Mouse (Mus musculus) MEL (cell line): Measurements from ENCODE around the gene Tnfrsf8.

Experiments used
- CTCF ChIP-seq, 3 experiments: IDR thresholded peaks in 2 of 3; conservative IDR thresholded peaks in 1 of 3; 2 replicates each; pipeline ENCODE4 v1.5.1; 2011 to 2012; ENCODE audit warnings: low read length in 3 of 3, low read depth in 2 of 3, mild to moderate bottlenecking in 2 of 3, improper control_type of control experiment in 1 of 3, inconsistent platforms in 1 of 3, mixed read lengths in 1 of 3, moderate library complexity in 1 of 3; ENCODE audit not compliant: control insufficient read depth in 1 of 3, insufficient read depth in 1 of 3, poor library complexity in 1 of 3, severe bottlenecking in 1 of 3
- E2F4 ChIP-seq: IDR thresholded peaks from 2 replicates; pipeline ENCODE4 v1.6.1; 2011; ENCODE audit warnings: low read depth, low read length, improper control_type of control experiment, borderline replicate concordance
- ELF1 ChIP-seq: IDR thresholded peaks from 2 replicates; pipeline ENCODE4 v1.6.1; 2014; ENCODE audit warnings: low read depth, mild to moderate bottlenecking, inconsistent platforms, low read length, improper control_type of control experiment, moderate library complexity
- ETS1 ChIP-seq: IDR thresholded peaks from 2 replicates; pipeline ENCODE4 v1.6.1; 2012; ENCODE audit warnings: low read depth, mild to moderate bottlenecking, inconsistent platforms, low read length, improper control_type of control experiment, moderate library complexity
- GATA1 ChIP-seq: IDR thresholded peaks from 2 replicates; pipeline ENCODE4 v1.6.1; 2011; ENCODE audit warnings: low read depth, low read length, improper control_type of control experiment
- HCFC1 ChIP-seq: IDR thresholded peaks from 2 replicates; pipeline ENCODE4 v1.6.1; 2012; ENCODE audit warnings: low read depth, mild to moderate bottlenecking, inconsistent platforms, low read length, improper control_type of control experiment, moderate library complexity
- MAX ChIP-seq: IDR thresholded peaks from 2 replicates; pipeline ENCODE4 v1.6.1; 2011; ENCODE audit warnings: low read length, improper control_type of control experiment
- MEF2A ChIP-seq: IDR thresholded peaks from 2 replicates; pipeline ENCODE4 v1.6.1; 2014; ENCODE audit warnings: low read depth, mild to moderate bottlenecking, inconsistent platforms, low read length, improper control_type of control experiment; ENCODE audit not compliant: poor library complexity, insufficient replicate concordance, severe bottlenecking; ENCODE audit errors: extremely low read depth
- MXI1 ChIP-seq: IDR thresholded peaks from 2 replicates; pipeline ENCODE4 v1.6.1; 2011; ENCODE audit warnings: mild to moderate bottlenecking, low read depth, low read length, improper control_type of control experiment
- NRF1 ChIP-seq: IDR thresholded peaks from 2 replicates; pipeline ENCODE4 v1.6.1; 2014; ENCODE audit warnings: low read depth, mild to moderate bottlenecking, inconsistent platforms, low read length, improper control_type of control experiment, moderate library complexity; ENCODE audit not compliant: poor library complexity, insufficient read depth, severe bottlenecking
- POLR2A ChIP-seq, 2 experiments: IDR thresholded peaks; 2 replicates each; pipeline ENCODE4 v1.6.1; 2011 to 2012; ENCODE audit warnings: low read length in 2 of 2, mild to moderate bottlenecking in 2 of 2, control low read depth in 1 of 2, improper control_type of control experiment in 1 of 2, low read depth in 1 of 2, moderate library complexity in 1 of 2; ENCODE audit not compliant: control insufficient read depth in 1 of 2, insufficient read depth in 1 of 2, poor library complexity in 1 of 2
- RAD21 ChIP-seq: IDR thresholded peaks from 2 replicates; pipeline ENCODE4 v1.6.1; 2011; ENCODE audit warnings: mild to moderate bottlenecking, low read depth, low read length, improper control_type of control experiment

DNA sequence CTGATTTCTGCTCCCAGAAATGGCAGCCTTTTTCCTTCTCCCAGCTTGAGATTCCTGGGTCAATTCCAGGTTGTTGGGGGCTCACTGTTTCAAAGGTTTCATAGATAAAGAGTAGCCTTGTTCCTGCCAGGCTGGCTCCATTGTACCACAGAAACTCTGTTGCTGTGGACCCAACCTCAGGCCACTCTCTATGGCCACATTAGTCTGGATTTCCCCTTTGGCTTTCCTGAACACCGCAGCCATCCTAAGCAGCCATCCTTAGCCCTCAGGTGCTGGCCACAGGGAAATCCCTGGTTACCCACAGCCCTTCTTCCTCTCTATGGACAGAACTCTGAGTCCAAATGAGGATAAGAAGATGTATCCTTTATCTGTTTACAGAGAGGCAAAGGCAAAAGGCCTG is 30.0 kb upstream of the Tnfrsf8 start:
- TF ChIP-seq ELF1 (no peak), MXI1 (no peak), CTCF (IDR thresholded peaks at IDR 0.05 in 2 of 3, conservative IDR thresholded peaks at IDR 0.05 in 1 of 3; ENCODE audit: control insufficient read depth in 1 of 3, insufficient read depth in 1 of 3, low read depth in 2 of 3, low read length in 3 of 3, poor library complexity in 1 of 3, severe bottlenecking in 1 of 3) (no peak), GATA1 (no peak), POLR2A (IDR thresholded peaks at IDR 0.05; ENCODE audit: control insufficient read depth in 1 of 2, insufficient read depth in 1 of 2, low read depth in 1 of 2, low read length in 2 of 2, poor library complexity in 1 of 2) (no peak), NRF1 (no peak), E2F4 (no peak), MEF2A (no peak), MAX (no peak), RAD21 (no peak), ETS1 (no peak), HCFC1 (no peak)
